Mouse (Mus musculus): ENCODE results near the gene Gm10490. TPM values are rescaled to one million over a fixed set of nuclear protein-coding genes. Genes with fewer than 3 reads are reported as not detected.
"Not testable (repeated sequence)": the region's sequence is repeated elsewhere in the genome, so short reads cannot be mapped to it uniquely, and the experiment has no call there.

Gm10490 gene
- total RNA-seq (2021) = not detected
- long read RNA-seq, experiment 1 = 0 reads
- long read RNA-seq, experiment 2 = 0 reads

DNA sequence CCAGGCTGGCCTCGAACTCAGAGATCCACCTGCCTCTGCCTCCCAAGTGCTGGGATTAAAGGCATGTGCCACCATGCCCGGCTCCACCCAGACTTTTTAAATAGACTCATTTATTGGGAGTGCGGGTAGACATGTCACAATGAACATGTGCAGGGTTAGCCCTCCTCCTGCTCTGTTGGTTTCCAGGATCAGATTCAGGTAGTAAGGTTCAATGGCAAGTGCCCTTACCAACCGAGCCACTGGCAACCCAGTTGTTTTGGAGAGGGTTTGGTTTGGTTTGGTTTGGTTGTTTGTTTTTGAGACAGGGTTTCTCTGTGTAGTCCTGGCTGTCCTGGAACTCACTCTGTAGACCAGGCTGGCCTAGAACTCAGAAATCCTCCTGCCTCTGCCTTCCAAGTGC is at the start of gene Gm10490:
Gm10490 (plus strand) TSS at position 301 of the 400 bp plus-strand sequence.
- not testable (repeated sequence) for DNase-seq

DNA sequence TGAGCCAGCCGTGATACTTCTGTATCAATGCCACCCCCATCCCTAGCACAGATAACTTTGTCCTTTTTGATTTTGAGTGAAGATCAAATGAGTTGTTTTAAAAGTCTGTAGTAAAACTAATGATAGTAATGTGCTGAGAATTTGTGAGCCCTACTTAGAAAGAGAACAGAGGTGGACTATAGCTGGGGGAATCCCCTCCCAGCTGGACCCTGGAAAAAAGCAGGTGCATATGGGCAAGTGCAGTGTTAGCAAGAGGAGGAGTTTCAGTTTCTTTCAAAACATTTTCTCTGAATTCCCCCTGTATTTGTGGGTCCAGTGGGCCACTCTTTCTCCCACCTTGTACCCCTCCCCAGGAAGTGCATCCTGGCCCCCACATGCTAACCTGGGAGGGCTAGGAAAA is 46.2 kb upstream of the Gm10490 start:
- no peak for DNase-seq

DNA sequence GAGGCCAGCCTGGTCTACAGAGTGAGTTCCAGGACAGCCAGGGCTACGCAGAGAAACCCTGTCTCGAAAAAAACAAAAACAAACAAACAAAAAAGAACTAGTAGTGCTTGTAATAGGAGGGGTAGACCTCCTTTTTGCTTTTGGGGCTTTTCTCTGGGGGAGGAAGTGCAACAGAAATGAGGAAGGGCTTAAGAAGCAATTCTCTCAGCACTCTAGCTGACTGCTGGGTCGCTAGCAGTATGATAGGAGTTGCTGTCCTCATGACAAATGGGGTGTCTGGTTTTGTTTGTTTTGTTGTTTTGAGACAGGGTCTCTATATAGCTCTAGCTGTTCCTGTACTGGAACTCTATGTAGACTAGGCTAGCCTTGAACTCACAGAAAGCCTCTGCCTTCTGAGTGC is 44.8 kb upstream of the Gm10490 start:
- no peak for DNase-seq

DNA sequence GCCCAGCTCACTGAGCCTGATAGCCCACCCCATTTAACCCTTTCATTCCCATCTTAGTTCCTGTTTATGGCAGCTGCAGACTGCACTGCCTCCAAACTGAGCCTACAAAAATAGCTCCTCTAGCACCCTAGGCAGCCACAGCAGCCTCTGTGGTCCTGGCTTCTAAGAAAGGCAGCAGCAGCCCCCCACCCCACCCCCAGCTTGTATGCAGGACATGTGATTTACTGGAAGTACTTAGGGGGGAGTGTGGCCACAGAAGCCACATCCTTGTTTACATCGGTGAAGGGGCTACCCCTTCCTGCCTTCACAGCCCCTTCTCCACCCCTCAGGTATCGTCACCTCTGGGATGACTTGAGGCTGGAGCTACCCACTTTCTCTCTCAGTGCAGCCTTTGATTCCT is 44.0 kb upstream of the Gm10490 start:
- DNase-seq = no peak

DNA sequence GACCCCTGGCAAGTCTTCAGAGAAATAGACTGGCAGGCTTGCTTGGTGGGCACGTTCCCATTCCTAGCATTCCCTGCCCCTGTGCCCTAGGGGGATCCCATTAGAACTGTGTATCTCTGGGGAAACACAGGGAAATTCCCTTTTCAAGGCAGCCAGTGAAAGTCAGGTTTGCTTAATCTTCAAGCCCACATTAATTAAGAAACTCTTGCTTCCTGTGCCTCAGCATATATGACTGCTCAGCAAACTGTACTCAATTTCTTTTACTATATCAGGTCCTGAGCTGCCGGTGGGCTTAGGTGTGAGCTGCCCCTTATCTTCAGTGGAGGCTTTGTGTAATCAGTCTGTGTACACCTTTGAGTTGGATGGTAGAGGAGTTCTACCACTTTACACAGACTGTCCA is 43.6 kb upstream of the Gm10490 start:
- DNase-seq = no peak

DNA sequence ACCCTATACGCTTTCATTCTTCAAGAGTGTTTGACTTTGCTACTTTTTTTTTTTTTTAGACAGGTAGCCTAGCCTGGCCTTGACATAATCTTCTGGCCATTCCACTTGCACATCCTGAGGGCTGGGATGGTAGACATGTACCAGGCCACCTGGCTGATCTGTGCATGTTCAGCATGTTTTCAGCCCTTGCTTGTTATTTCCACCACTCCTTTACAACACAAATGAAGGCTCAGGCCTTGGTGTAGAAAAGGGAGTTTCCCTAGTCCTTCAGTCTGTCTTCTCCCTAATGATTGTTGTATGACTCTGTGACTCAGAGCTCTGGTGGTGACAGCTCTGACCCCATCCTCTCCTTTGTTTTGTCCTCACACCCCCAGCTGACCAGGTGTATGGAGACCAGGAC is 42.2 kb upstream of the Gm10490 start:
- no peak for DNase-seq

DNA sequence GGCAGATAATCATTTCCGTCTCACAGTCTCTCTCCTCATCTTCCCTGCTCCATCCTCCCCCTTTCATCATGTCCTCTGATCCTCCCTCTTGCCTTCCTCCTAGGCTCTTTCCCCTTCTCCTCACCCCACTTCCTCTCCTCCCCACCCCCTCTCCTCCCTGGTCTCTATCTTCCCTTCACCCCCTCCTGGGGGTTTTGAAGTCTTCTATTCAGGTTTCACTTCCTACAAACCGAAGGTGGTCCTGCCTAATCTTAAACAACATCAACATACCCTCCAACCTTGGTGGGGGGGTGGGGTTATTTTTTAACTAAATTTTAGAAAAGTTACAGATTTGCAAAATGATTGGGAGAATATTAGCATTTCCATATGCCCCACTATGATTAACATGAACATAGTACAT is 40.8 kb upstream of the Gm10490 start:
- no peak for DNase-seq

DNA sequence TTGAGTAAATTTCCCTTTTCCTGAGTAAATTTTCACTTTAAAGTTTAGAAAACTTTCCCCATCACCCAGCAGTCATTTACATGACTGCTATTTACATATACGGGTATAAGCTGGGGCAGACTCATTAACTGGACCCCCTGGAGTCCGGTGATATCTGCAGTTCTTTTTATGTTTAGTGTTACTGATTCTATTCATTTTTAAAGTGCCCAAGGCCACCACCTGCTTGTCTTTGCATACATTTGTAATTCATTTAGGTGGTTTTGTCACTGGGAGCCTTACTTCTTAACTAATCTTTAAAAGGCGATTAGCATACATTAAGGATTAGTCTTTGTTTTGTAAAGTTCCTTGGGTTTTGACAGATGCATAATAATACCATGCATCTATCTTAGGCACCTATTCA is 39.5 kb upstream of the Gm10490 start:
- DNase-seq = no peak

DNA sequence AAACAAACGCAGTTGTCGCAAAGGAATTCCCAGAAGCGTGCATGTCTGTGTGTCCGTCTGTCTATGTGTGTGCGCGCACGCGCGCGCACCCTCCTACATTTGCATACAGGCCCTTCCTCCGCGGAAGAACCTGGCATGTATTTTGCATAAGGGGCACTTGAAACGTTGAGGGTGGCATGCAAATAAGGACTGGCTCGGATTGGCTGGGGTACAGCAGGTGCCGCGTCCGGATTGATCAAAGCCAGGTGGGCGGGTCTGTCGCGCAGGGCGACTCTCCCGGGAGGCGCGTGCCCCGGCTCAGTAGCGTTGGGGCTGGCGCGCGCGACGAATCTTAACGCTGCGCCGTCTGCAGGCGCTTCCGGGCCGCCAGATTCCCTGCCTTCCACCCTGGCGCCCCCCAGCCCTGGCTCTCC is 31.3 kb upstream of the Gm10490 start, which contains the start of gene Pim2:
Pim2 (plus strand) TSS at position 256 of the 413 bp plus-strand sequence.
- peak; percentile 78 to 85 for DNase-seq

DNA sequence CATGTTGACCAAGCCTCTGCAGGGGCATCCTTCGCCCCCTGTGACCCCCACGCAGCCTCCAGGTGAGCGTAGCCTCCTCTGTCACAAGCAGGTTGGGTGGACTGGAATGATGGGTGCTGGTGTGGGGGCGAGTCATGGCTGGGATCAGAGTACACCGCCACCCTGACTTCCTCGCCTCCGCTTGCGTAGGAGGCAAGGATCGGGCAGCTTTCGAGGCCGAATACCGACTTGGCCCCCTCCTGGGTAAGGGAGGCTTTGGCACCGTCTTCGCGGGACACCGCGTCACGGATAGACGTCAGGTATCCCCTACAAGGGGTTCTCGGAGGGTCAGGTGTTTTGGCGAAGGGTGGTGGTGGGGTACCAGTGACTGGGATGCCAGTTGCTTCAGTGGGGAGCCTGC is 30.8 kb upstream of the Gm10490 start:
- DNase-seq = peak in 1 of 2 experiments; percentile 30

DNA sequence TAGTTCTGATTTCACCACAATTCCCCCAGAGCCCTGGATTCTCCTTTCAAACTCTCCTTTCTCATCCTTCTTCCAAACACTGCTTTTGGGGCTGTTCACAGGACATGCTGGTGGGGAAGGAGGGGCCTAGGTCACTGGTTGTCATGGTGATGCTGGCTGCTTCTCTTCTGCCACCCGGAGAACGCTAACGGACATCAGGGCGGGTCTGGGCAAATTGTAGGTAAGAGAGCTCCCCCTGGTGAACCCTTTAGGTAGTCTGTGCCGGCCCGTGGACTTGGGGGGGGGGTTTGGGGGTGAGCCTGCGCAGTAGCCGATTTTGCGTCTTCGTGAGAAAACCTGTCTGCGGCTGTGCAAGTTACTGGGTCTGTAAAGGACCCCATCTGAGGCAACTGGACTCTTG is 29.5 kb upstream of the Gm10490 start:
- peak; percentile 61 to 73 for DNase-seq

DNA sequence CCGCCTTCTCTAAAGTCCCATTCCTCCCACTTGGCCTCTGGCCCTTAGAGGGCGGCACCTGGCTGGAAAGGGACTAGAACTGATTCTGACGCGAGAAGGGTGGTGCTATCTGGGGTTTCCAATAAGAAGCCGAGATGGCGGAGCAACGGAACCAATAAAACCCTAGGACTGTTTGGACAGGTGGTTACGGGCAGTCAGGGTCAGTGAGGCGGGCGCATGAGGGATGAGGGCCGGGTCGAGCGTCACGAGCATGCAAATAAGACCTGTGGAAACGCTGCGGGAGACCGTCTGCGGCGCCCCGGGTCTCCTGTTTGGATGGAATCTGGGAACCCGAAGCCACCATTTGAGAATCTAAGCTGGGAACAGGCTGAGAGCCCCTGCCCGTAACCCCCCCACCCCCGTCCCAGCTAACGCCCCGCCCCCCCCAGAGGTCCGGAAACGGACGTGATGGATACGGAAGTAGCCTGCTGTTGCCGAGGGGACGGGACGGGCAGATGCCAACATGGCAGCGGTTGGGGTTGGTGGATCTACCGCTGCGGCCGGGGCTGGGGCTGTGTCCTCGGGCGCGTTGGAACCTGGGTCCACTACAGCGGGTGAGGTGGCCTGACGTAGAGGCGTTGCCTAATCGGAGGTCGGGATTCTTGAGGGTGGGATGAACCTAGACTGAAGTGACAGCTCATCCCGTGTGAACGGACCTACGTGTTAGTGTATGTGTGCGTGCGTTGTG is 25.3 kb upstream of the Gm10490 start, which contains the start of gene Slc35a2:
Slc35a2 (plus strand) TSS at position 188 of the 727 bp plus-strand sequence.
- DNase-seq = peak; percentile 94 to 95

DNA sequence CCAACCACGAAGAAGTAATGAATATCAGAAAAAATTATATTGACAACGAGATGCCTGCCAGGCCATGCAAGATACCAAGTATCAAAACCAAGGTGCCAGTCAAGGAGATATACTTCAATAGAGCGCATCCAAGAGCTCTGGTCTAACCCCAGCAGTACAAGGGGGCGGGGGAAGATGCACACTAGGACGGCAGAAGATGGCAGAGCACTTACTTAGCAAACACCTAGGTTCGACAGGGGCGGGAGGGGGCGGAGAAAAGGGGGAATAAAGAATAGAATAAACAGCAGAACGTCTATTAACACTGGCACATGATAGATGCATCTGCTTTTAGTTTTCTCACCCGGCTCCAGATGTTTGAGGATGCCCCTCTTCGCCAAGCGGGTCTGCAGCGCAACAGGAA is 11.1 kb upstream of the Gm10490 start:
- DNase-seq = no peak

DNA sequence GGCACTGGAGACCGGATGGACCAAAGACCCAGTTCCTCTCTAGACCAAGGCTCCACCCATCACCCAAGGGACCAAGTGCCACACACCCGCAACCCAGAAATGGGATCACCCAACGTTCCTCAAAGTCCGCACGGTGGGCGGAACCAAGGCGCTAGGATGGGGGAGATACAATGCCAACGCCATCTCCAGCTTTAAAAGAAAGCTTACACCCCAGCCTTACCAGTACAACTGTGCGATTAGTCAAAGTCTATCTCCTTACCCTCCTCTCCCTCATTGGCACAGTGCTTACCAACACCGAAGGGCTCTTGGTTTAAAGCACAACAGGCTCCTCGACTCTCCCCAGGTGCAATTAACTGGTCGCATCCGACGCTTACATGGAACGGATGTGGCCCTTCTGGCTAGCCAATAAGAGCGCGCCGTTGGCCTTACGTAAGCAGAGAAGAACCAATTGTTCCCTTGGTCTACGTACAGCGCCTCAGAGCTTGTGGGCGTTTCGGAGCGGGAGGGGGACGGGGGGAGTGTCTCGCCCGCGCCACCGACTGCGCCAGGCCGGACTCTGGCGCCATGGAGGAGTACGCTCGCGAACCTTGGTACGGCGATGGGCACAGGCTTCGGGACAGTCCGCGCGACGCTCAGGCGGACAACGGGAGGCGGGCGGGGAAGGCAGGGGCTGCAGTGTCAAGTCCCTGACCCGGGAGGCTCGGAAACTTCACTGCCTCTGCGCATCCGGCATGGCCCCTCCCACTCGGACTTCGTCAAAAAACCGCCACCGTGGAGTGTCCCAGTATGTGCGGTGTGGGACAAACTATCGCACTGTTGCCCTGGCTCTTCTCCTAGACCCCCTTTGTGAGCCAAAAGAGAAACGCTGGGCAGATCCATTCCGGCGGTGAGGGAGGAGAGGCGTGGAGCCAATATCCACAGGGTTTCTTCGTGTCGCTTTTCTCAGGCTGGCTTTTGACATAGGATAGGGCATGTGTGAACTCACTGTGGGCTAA is 10.2 kb upstream of the Gm10490 start, which contains the start of the genes Pqbp1 and Timm17b:
Pqbp1 (minus strand) TSS at position 390 of the 995 bp plus-strand sequence.
Timm17b (plus strand) TSS at position 478 of the 995 bp plus-strand sequence.
- DNase-seq = peak; percentile 88 to 94

DNA sequence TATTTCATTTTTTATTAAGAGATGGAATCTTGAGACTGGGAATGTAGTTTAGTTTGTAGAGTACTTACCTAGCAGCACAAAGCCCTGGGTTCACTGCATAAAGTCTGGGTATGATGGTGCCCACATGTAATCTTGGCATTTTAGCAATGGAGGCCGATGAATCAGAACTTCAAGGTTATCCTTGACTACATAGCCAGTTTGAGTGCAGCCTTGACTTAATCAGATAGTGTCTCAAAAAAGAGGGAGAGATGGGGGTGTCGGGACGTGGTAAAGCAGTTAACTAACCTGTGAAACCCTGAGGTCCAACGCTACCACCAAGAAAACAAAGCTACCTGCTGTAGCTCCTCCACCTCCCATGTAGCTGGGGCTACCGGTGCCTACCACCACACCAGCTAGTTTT is 4.9 kb upstream of the Gm10490 start:
- no peak for DNase-seq

DNA sequence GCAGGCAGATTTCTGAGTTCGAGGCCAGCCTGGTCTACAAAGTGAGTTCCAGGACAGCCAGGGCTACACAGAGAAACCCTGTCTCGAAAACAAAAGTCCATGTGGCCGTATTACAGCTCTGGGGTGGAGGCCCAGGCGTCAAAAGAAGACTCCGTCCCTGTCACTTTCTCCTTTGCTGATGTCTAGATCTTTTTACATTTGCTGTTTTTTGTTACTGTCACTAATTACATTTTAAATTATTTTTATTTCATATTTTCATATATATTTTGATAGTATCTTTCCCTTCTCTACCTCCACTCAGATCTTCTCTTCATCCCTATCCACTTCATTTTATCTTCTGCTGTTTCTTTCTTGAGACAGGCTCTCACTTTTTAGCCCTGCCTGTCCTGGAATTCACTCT is 1.6 kb upstream of the Gm10490 start, which contains the start of gene Gm10491:
Gm10491 (minus strand) TSS at position 101 of the 400 bp plus-strand sequence.
- no peak for DNase-seq

DNA sequence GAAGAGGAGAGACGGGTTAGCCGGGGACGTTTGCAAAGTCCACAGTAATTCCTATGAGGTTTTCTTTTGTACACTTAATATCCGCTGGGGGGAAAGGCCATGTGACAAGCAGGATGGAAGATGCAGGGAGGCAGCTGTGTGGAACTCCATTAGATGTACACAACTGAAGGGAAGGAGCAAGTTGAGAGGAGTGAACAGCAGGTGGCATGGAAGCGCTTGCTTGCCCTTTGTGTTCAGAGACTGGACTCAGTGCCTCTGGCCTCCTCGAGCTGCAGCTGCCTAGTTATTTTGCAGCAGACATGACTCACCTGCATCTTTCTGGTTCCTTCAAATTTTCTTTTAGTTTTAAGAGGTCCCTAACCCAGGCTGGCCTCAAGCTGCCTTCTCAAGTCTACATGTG is 1.1 kb downstream of the Gm10490 start:
- no peak for DNase-seq

DNA sequence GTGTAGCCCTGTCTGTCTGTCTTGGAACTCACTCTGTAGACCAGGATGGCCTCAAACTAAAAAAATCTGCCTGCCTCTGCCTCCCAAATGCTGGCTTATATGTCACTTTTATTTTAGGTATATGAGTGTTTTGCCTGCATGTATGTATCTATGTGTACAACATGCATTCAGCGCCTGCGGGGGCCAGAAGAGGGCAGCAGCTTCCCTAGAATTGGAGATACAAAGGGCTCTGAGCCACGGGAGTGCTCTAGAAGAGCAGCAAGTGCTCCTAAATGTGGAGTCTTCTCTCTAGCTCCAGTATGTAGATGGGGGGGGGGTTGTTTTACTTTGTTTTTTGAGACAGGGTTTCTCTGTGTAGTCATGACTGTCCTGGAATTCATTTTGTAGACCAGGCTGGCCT is 6.3 kb downstream of the Gm10490 start:
- peak in 1 of 2 experiments; percentile 28 for DNase-seq

DNA sequence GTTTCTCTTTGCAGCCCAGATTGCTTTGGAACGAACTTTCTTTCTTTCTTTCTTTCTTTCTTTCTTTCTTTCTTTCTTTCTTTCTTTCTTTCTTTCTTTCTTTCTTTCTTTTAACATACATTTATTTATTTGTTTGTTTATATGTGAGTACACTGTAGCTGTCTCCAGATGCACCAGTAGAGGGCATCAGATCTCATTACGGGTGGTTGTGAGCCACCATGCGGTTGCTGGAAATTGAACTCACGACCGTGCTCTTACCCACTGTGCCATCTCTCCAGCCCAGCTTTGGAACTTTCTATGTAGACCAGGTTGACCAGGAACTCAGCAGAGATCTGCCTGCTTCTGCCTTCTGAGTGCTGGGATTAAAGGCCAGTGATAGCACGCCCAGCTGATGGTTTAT is 8.6 kb downstream of the Gm10490 start:
- DNase-seq = not testable (repeated sequence)

DNA sequence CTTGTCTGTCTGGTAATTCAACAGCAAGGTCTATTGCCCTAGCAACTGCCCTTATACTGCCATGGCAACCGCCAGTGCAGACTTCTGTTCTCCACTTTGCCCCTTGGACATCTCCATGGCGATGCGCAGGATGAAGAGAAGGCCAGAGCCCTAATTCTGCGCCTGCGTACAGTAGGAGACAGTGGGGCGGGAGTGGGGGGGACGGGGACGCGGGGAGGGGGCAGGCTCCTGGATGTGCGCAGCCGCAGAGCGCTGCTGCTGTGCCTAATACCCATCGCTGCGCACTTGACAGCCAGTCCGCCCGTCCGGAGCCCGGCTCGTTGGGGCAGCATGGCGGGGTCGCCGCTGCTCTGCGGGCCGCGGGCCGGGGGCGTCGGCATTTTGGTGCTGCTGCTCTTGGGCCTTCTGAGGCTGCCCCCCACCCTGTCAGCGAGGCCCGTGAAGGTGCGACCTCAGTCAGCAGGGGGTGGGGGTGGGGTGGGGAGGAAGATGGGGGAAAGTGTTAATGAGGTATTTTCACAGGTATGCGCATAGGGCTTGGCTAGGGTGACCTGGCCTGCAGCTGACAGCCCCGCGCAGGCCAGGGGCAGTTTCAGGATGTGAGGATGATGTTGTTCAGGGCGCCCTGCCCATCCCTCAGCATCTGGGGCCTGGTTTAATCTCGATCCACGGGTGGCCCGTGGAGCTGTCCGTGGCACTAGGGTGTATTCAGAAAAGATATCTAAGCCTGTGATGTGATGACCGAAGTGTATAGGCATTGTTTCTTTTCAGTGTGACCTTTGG is 10.4 kb downstream of the Gm10490 start, which contains the start of gene Pcsk1n:
Pcsk1n (plus strand) TSS at position 222 of the 783 bp plus-strand sequence.
- DNase-seq = no peak

DNA sequence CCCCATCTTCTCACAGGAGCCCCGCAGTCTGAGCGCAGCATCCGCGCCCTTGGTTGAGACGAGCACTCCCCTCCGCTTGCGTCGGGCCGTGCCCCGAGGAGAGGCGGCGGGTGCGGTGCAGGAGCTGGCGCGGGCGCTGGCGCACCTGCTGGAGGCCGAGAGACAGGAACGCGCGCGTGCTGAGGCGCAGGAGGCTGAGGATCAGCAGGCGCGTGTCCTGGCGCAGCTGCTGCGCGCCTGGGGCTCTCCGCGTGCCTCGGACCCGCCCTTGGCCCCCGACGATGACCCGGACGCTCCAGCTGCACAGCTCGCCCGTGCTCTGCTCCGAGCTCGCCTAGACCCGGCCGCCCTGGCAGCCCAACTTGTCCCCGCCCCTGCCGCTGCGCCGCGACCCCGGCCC is 12.7 kb downstream of the Gm10490 start:
- no peak for DNase-seq

DNA sequence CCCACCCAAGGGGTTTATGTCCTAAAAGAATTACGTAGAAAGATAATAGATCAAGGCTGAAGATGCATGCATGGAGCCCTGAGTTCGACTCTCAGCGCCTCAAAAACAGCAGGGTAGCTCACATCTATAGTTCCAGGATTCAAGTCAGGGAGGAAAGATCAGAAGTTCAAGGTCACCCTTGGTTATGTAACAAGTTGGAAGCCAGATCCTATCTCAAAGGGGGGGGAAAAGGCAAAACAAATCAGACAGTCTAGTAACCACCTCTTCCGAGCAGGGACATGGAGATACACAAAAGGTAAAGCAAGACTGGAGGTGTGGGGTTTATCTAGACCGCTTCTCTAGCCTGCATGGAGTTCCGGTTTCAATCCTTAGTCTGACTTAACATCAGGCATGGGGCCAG is 16.9 kb downstream of the Gm10490 start:
- no peak for DNase-seq

All from heart, adult 18-20 months (tissue).